Mouse (Mus musculus) testis, adult 2 months (tissue): ENCODE results near the gene Rufy1.

Source experiments
- CTCF ChIP-seq: fragments of 200-500 bp; IDR thresholded peaks from 2 replicates; pipeline ENCODE4 v1.5.1; 2012; ENCODE audit warnings: low read depth, mild to moderate bottlenecking, inconsistent platforms, low read length, moderate library complexity; ENCODE audit not compliant: control insufficient read depth, insufficient read depth, insufficient replicate concordance
- POLR2A ChIP-seq: fragments of 200-500 bp; IDR thresholded peaks from 2 replicates; pipeline ENCODE4 v1.6.1; 2012; ENCODE audit warnings: low read depth, mild to moderate bottlenecking, inconsistent platforms, low read length, moderate library complexity; ENCODE audit not compliant: control insufficient read depth

GRCm38 (mm10) chr11:50441637-50442036 lies 10.7 kb upstream of the Rufy1 start:
- TF ChIP-seq POLR2A (no peak), CTCF (no peak)
